Mouse (Mus musculus) MEL (cell line): ENCODE measurements at regions not wholly inside any gene's neighbourhood (a gene's known extent, or its start where the extent isn't known, plus 50 kb on each side); places are given as distances from the start of the nearest gene placed in this dataset.

Experiments
- DNase-seq: peaks from one replicate; pipeline ENCODE4 v3.0.0; 2011; ENCODE audit warnings: low read depth, low spot score
- H3K27ac ChIP-seq: 2 replicates; pipeline ENCODE4 v1.5.1; 2012; ENCODE audit warnings: low read depth, mild to moderate bottlenecking, control low read depth, low read length, moderate library complexity; ENCODE audit not compliant: control insufficient read depth
- H3K27me3 ChIP-seq, 2 experiments: fragments of 150-350 bp in 1 of 2; sonication (generic) in 1 of 2; 2 replicates each; pipeline ENCODE4 v1.6.1; 2012; ENCODE audit warnings: low read length in 2 of 2, mild to moderate bottlenecking in 2 of 2, improper control_type of control experiment in 1 of 2, moderate library complexity in 1 of 2; ENCODE audit not compliant: insufficient read depth in 2 of 2, control insufficient read depth in 1 of 2
- H3K36me3 ChIP-seq, 2 experiments: 2 replicates each; pipeline ENCODE4 v1.6.1; 2012 to 2014; ENCODE audit warnings: low read length in 2 of 2, improper control_type of control experiment in 1 of 2, inconsistent platforms in 1 of 2, mild to moderate bottlenecking in 1 of 2; ENCODE audit not compliant: insufficient read depth in 2 of 2, control insufficient read depth in 1 of 2
- H3K4me1 ChIP-seq, 2 experiments: fragments of 150-350 bp in 1 of 2; sonication (generic) in 1 of 2; 2 replicates each; pipeline ENCODE4 v1.6.1; 2012; ENCODE audit warnings: low read length in 2 of 2, improper control_type of control experiment in 1 of 2, mild to moderate bottlenecking in 1 of 2; ENCODE audit not compliant: insufficient read depth in 2 of 2, control insufficient read depth in 1 of 2
- H3K4me3 ChIP-seq, 2 experiments: fragments of 150-350 bp in 1 of 2; sonication (generic) in 1 of 2; 2 replicates each; pipeline ENCODE4 v1.5.1; 2012; ENCODE audit warnings: low read depth in 2 of 2, low read length in 2 of 2, mild to moderate bottlenecking in 2 of 2, moderate library complexity in 2 of 2, control low read depth in 1 of 2, improper control_type of control experiment in 1 of 2; ENCODE audit not compliant: control insufficient read depth in 1 of 2, insufficient read depth in 1 of 2
- H3K79me2 ChIP-seq: 2 replicates; pipeline ENCODE4 v1.6.1; 2012; ENCODE audit warnings: mild to moderate bottlenecking, low read length, moderate library complexity; ENCODE audit not compliant: control insufficient read depth, poor library complexity, insufficient read depth
- H3K9ac ChIP-seq: 2 replicates; pipeline ENCODE4 v1.6.1; 2012; ENCODE audit warnings: low read depth, mild to moderate bottlenecking, control low read depth, low read length, moderate library complexity; ENCODE audit not compliant: control insufficient read depth, poor library complexity, severe bottlenecking
- H3K9me3 ChIP-seq: fragments of 150-350 bp; sonication (generic); replicated peaks from 2 replicates; pipeline ENCODE4 v1.6.1; 2012; ENCODE audit warnings: mild to moderate bottlenecking, low read length, improper control_type of control experiment, moderate library complexity; ENCODE audit not compliant: insufficient read depth
- CHD2 ChIP-seq: IDR thresholded peaks from 2 replicates; pipeline ENCODE4 v1.6.1; 2011; ENCODE audit warnings: low read length, improper control_type of control experiment
- E2F4 ChIP-seq: IDR thresholded peaks from 2 replicates; pipeline ENCODE4 v1.6.1; 2011; ENCODE audit warnings: low read depth, low read length, improper control_type of control experiment, borderline replicate concordance
- ETS1 ChIP-seq: IDR thresholded peaks from 2 replicates; pipeline ENCODE4 v1.6.1; 2012; ENCODE audit warnings: low read depth, mild to moderate bottlenecking, inconsistent platforms, low read length, improper control_type of control experiment, moderate library complexity
- GABPA ChIP-seq: IDR thresholded peaks from 2 replicates; pipeline ENCODE4 v1.6.1; 2012; ENCODE audit warnings: low read depth, mild to moderate bottlenecking, inconsistent platforms, low read length, improper control_type of control experiment, moderate library complexity
- KAT2A ChIP-seq: conservative IDR thresholded peaks from 2 replicates; pipeline ENCODE4 v1.6.1; 2012; ENCODE audit warnings: low read depth, low read length, improper control_type of control experiment, inconsistent platforms
- MAFK ChIP-seq: IDR thresholded peaks from 2 replicates; pipeline ENCODE4 v1.6.1; 2011; ENCODE audit warnings: low read depth, mild to moderate bottlenecking, low read length, improper control_type of control experiment, borderline replicate concordance
- MAZ ChIP-seq: IDR thresholded peaks from 2 replicates; pipeline ENCODE4 v1.6.1; 2012; ENCODE audit warnings: low read depth, mild to moderate bottlenecking, inconsistent platforms, low read length, improper control_type of control experiment
- MEF2A ChIP-seq: IDR thresholded peaks from 2 replicates; pipeline ENCODE4 v1.6.1; 2014; ENCODE audit warnings: low read depth, mild to moderate bottlenecking, inconsistent platforms, low read length, improper control_type of control experiment; ENCODE audit not compliant: poor library complexity, insufficient replicate concordance, severe bottlenecking; ENCODE audit errors: extremely low read depth
- MYC ChIP-seq: IDR thresholded peaks from 2 replicates; pipeline ENCODE4 v1.6.1; 2011; ENCODE audit warnings: low read depth, mild to moderate bottlenecking, low read length, improper control_type of control experiment, moderate library complexity
- NRF1 ChIP-seq: IDR thresholded peaks from 2 replicates; pipeline ENCODE4 v1.6.1; 2014; ENCODE audit warnings: low read depth, mild to moderate bottlenecking, inconsistent platforms, low read length, improper control_type of control experiment, moderate library complexity; ENCODE audit not compliant: poor library complexity, insufficient read depth, severe bottlenecking
- POLR2A ChIP-seq, 2 experiments: IDR thresholded peaks; 2 replicates each; pipeline ENCODE4 v1.6.1; 2011 to 2012; ENCODE audit warnings: low read length in 2 of 2, mild to moderate bottlenecking in 2 of 2, control low read depth in 1 of 2, improper control_type of control experiment in 1 of 2, low read depth in 1 of 2, moderate library complexity in 1 of 2; ENCODE audit not compliant: control insufficient read depth in 1 of 2, insufficient read depth in 1 of 2, poor library complexity in 1 of 2
- POLR2AphosphoS5 ChIP-seq: IDR thresholded peaks from 2 replicates; pipeline ENCODE4 v1.6.1; 2012; ENCODE audit warnings: low read depth, borderline replicate concordance, mild to moderate bottlenecking, inconsistent platforms, low read length, moderate library complexity, mixed read lengths
- SIN3A ChIP-seq: IDR thresholded peaks from 2 replicates; pipeline ENCODE4 v1.6.1; 2012; ENCODE audit warnings: low read length, improper control_type of control experiment, inconsistent platforms
- SMC3 ChIP-seq: IDR thresholded peaks from 2 replicates; pipeline ENCODE4 v1.6.1; 2011; ENCODE audit warnings: low read depth, low read length, improper control_type of control experiment
- TBP ChIP-seq: IDR thresholded peaks from 2 replicates; pipeline ENCODE4 v1.8.0; 2011; ENCODE audit warnings: low read depth, low read length, improper control_type of control experiment
- USF2 ChIP-seq, 2 experiments: IDR thresholded peaks; 2 replicates each; pipeline ENCODE4 v1.6.1; 2011 to 2012; ENCODE audit warnings: improper control_type of control experiment in 2 of 2, low read length in 2 of 2, borderline replicate concordance in 1 of 2, inconsistent platforms in 1 of 2, low read depth in 1 of 2, mild to moderate bottlenecking in 1 of 2; ENCODE audit not compliant: insufficient read depth in 1 of 2
- ZC3H11A ChIP-seq: IDR thresholded peaks from 2 replicates; pipeline ENCODE4 v1.6.1; 2012; ENCODE audit warnings: low read depth, mild to moderate bottlenecking, inconsistent platforms, low read length, improper control_type of control experiment
- ZNF384 ChIP-seq: IDR thresholded peaks from 2 replicates; pipeline ENCODE4 v1.6.1; 2012; ENCODE audit warnings: low read depth, mild to moderate bottlenecking, inconsistent platforms, low read length, improper control_type of control experiment

GRCm38 (mm10) chr2:82572099-82572498, 371.3 kb upstream of the Fsip2 start:
- Histone ChIP-seq H3K27ac (no peak overlapping the region), H3K27me3 (no peaks in the 10 kb centered on the region), H3K4me3 (no peak overlapping the region), H3K9ac (no peak overlapping the region), H3K36me3 (no peaks in the 10 kb centered on the region), H3K4me1 (no peaks in the 10 kb centered on the region), H3K9me3 (no peaks in the 10 kb centered on the region), H3K79me2 (no peaks in the 10 kb centered on the region)
- no peak for DNase-seq
- TF ChIP-seq ZC3H11A, result no peak
- TF ChIP-seq MAFK, result no peak
- no peak for TF ChIP-seq E2F4
- TF ChIP-seq MAZ, result no peak
- no peak for TF ChIP-seq MEF2A
- TF ChIP-seq SMC3, result no peak
- TF ChIP-seq CHD2, result no peak
- no peak for TF ChIP-seq GABPA
- no peak for TF ChIP-seq KAT2A
- no peak for TF ChIP-seq POLR2A (IDR thresholded peaks at IDR 0.05; ENCODE audit: control insufficient read depth in 1 of 2, insufficient read depth in 1 of 2, low read depth in 1 of 2, low read length in 2 of 2, poor library complexity in 1 of 2)
- no peak for TF ChIP-seq TBP

- Histone ChIP-seq H3K27me3 (no peaks in the 10 kb centered on the region), H3K36me3 (no peaks in the 10 kb centered on the region), H3K9me3 (no peaks in the 10 kb centered on the region), H3K9ac (no peak overlapping the region), H3K4me1 (no peaks in the 10 kb centered on the region), H3K79me2 (no peaks in the 10 kb centered on the region), H3K27ac (no peak overlapping the region), H3K4me3 (no peak overlapping the region)
- TF ChIP-seq USF2 (IDR thresholded peaks at IDR 0.05; ENCODE audit: borderline replicate concordance in 1 of 2, insufficient read depth in 1 of 2, low read depth in 1 of 2, low read length in 2 of 2), result no peak
- no peak for TF ChIP-seq ETS1
- no peak for TF ChIP-seq MYC
- no peak for TF ChIP-seq NRF1
- no peak for DNase-seq
Measured at GRCm38 (mm10) chr2:82573841-82574240, 369.6 kb upstream of the Fsip2 start.

GRCm38 (mm10) chr2:82579665-82580064, 363.8 kb upstream of the Fsip2 start:
- Histone ChIP-seq H3K27ac (no peak overlapping the region), H3K9ac (no peak overlapping the region), H3K36me3 (no peaks in the 10 kb centered on the region), H3K79me2 (no peaks in the 10 kb centered on the region), H3K4me3 (no peak overlapping the region), H3K27me3 (no peaks in the 10 kb centered on the region), H3K4me1 (no peaks in the 10 kb centered on the region), H3K9me3 (no peaks in the 10 kb centered on the region)
- DNase-seq, result no peak
- TF ChIP-seq KAT2A (no peak), SIN3A (no peak), POLR2AphosphoS5 (no peak), ZNF384 (no peak)
